Mouse (Mus musculus) heart, embryonic 16.5 days (tissue): ENCODE results near the gene Foxn3. TPM values are rescaled to one million over a fixed set of nuclear protein-coding genes. Genes with fewer than 3 reads are reported as not detected.

Experiments used
- ATAC-seq: fragments of 200-750 bp; cut with Nextera tagmentation; replicated peaks from 2 replicates; pipeline ENCODE4 v1.8.0; 2017; ENCODE audit warnings: moderate number of reproducible peaks; ENCODE audit not compliant: insufficient read depth, low FRiP score; ENCODE audit errors: extremely low read depth
- H3K27ac ChIP-seq: fragments of 300-500 bp; sonication (generic); 2 replicates; pipeline ENCODE4 v1.5.1; 2014; ENCODE audit warnings: mild to moderate bottlenecking, low read length, control low read depth, moderate library complexity
- H3K27me3 ChIP-seq: fragments of 300-500 bp; sonication (generic); 2 replicates; pipeline ENCODE4 v1.6.1; 2014; ENCODE audit warnings: low read length, mixed read lengths; ENCODE audit not compliant: control insufficient read depth, insufficient read depth
- H3K36me3 ChIP-seq: fragments of 300-500 bp; sonication (generic); 2 replicates; pipeline ENCODE4 v1.6.1; 2014; ENCODE audit not compliant: control insufficient read depth, insufficient read depth
- H3K4me1 ChIP-seq: fragments of 300-500 bp; sonication (generic); 2 replicates; pipeline ENCODE4 v1.6.1; 2014; ENCODE audit warnings: low read length, mixed read lengths; ENCODE audit not compliant: control insufficient read depth, insufficient read depth
- H3K4me2 ChIP-seq: fragments of 300-500 bp; sonication (generic); 2 replicates; pipeline ENCODE4 v1.6.1; 2014; ENCODE audit warnings: low read depth, mild to moderate bottlenecking, control low read depth, low read length
- H3K4me3 ChIP-seq: fragments of 300-500 bp; sonication (generic); 2 replicates; pipeline ENCODE4 v1.5.1; 2014; ENCODE audit warnings: mild to moderate bottlenecking, control low read depth, low read length
- H3K9ac ChIP-seq: fragments of 300-500 bp; sonication (generic); 2 replicates; pipeline ENCODE4 v1.6.1; 2014; ENCODE audit warnings: low read length, control low read depth
- H3K9me3 ChIP-seq: fragments of 300-500 bp; sonication (generic); replicated peaks from 2 replicates; pipeline ENCODE4 v1.6.1; 2016; ENCODE audit warnings: low read length; ENCODE audit not compliant: control insufficient read depth
- WGBS: fragments of 180-500 bp; shearing (Covaris S2); extraction: QIAGEN DNeasy Blood & Tissue Kit; methylation state at CpG from one replicate; pipeline ENCODE4 v1.1.7; 2014; 5-methylcytosine and 5-hydroxymethylcytosine counted together
- polyA plus RNA-seq: library from polyadenylated mRNA; unstranded; fragments of >200 nt; fragmentation: Nextera tagmentation; extraction: Ambion mirVana; gene quantifications from 2 replicates; pipeline ENCODE4 v1.2.1, GENCODE M21; 2015

Gene Foxn3
- polyA plus RNA-seq, 1 experiment from 2014 or later = 52.1 TPM

- ATAC-seq = peak; percentile 58; the same call in 1 of the 2 replicates
- no peaks in the 10 kb centered on the region for H3K9me3 ChIP-seq
- H3K4me1 ChIP-seq = peaks cover 16% of the 10 kb centered on the region
- H3K4me3 ChIP-seq = no peak overlapping the region
- H3K27me3 ChIP-seq = no peaks in the 10 kb centered on the region
- H3K9ac ChIP-seq = no peak overlapping the region
- WGBS = 52% methylated on average over 8 of the region's 8 CpGs
- no peak overlapping the region; the same call in 1 of the 2 replicates for H3K4me2 ChIP-seq
- H3K27ac ChIP-seq = no peak overlapping the region
- no peaks in the 10 kb centered on the region for H3K36me3 ChIP-seq
These were observed 38.0 kb upstream of the Foxn3 start for GRCm38 (mm10) chr12:99601392-99601791.

- Histone ChIP-seq H3K9ac (no peak overlapping the region), H3K4me1 (peaks cover 16% of the 10 kb centered on the region), H3K9me3 (no peaks in the 10 kb centered on the region), H3K27me3 (no peaks in the 10 kb centered on the region), H3K4me2 (peak overlapping the region; percentile 40), H3K4me3 (no peak overlapping the region), H3K36me3 (no peaks in the 10 kb centered on the region), H3K27ac (no peak overlapping the region)
- ATAC-seq = no peak
- WGBS = 41% methylated on average over 7 of the region's 7 CpGs
These were observed 36.2 kb upstream of the Foxn3 start for GRCm38 (mm10) chr12:99599606-99600005.

- H3K36me3 ChIP-seq = no peaks in the 10 kb centered on the region
- H3K9ac ChIP-seq = no peak overlapping the region
- no peak for ATAC-seq
- no peak overlapping the region for H3K4me2 ChIP-seq
- 84% methylated on average over 2 of the region's 2 CpGs for WGBS
- no peak overlapping the region for H3K27ac ChIP-seq
- H3K4me1 ChIP-seq = peaks cover 12% of the 10 kb centered on the region
- no peaks in the 10 kb centered on the region for H3K9me3 ChIP-seq
- H3K4me3 ChIP-seq = no peak overlapping the region
- H3K27me3 ChIP-seq = no peaks in the 10 kb centered on the region
These were observed 33.0 kb upstream of the Foxn3 start for GRCm38 (mm10) chr12:99596397-99596796.

- H3K27me3 ChIP-seq = no peaks in the 10 kb centered on the region
- H3K4me1 ChIP-seq = no peaks in the 10 kb centered on the region
- H3K9me3 ChIP-seq = no peaks in the 10 kb centered on the region
- H3K36me3 ChIP-seq = no peaks in the 10 kb centered on the region
- no peak for ATAC-seq
- no peak overlapping the region for H3K4me3 ChIP-seq
- 68% methylated on average over 3 of the region's 3 CpGs for WGBS
- no peak overlapping the region for H3K4me2 ChIP-seq
- no peak overlapping the region for H3K9ac ChIP-seq
- no peak overlapping the region for H3K27ac ChIP-seq
These were observed 24.0 kb upstream of the Foxn3 start for GRCm38 (mm10) chr12:99587338-99587737.

GRCm38 (mm10) chr12:99579989-99580388, 16.6 kb upstream of the Foxn3 start:
- no peak overlapping the region for H3K9ac ChIP-seq
- no peaks in the 10 kb centered on the region for H3K27me3 ChIP-seq
- ATAC-seq = no peak
- H3K9me3 ChIP-seq = 0 out of 2 replicates have a peak, but pooled peaks cover 2% of the 10 kb centered on the region
- H3K4me2 ChIP-seq = no peak overlapping the region
- H3K4me3 ChIP-seq = no peak overlapping the region
- 33% methylated on average over 4 of the region's 4 CpGs for WGBS
- no peaks in the 10 kb centered on the region for H3K4me1 ChIP-seq
- H3K36me3 ChIP-seq = no peaks in the 10 kb centered on the region
- H3K27ac ChIP-seq = no peak overlapping the region

GRCm38 (mm10) chr12:99576682-99577081, 13.3 kb upstream of the Foxn3 start:
- Histone ChIP-seq H3K27me3 (no peaks in the 10 kb centered on the region), H3K36me3 (no peaks in the 10 kb centered on the region), H3K9me3 (0 out of 2 replicates have a peak, but pooled peaks cover 2% of the 10 kb centered on the region), H3K27ac (no peak overlapping the region), H3K4me2 (no peak overlapping the region), H3K4me1 (no peaks in the 10 kb centered on the region), H3K9ac (no peak overlapping the region), H3K4me3 (no peak overlapping the region)
- 62% methylated on average over 6 of the region's 6 CpGs for WGBS
- no peak for ATAC-seq

GRCm38 (mm10) chr12:99574299-99574698, 10.9 kb upstream of the Foxn3 start:
- H3K4me3 ChIP-seq = no peak overlapping the region
- H3K27ac ChIP-seq = no peak overlapping the region

GRCm38 (mm10) chr12:99573036-99573435, 9.7 kb upstream of the Foxn3 start:
- Histone ChIP-seq H3K9ac (no peak overlapping the region), H3K9me3 (no peaks in the 10 kb centered on the region), H3K27ac (no peak overlapping the region), H3K4me3 (no peak overlapping the region), H3K36me3 (no peaks in the 10 kb centered on the region), H3K27me3 (no peaks in the 10 kb centered on the region), H3K4me2 (no peak overlapping the region), H3K4me1 (peaks cover 5% of the 10 kb centered on the region; the same call in 1 of the 2 replicates)
- ATAC-seq = no peak
- WGBS = 89% methylated on average over 6 of the region's 6 CpGs

More at GRCm38 (mm10) chr12:99574299-99574698, 10.9 kb upstream of the Foxn3 start:
- Histone ChIP-seq H3K9ac (no peak overlapping the region), H3K4me1 (peaks cover 5% of the 10 kb centered on the region; the same call in 1 of the 2 replicates), H3K9me3 (no peaks in the 10 kb centered on the region), H3K4me2 (peak overlapping the region; percentile 16; the same call in 1 of the 2 replicates), H3K27me3 (no peaks in the 10 kb centered on the region), H3K36me3 (no peaks in the 10 kb centered on the region)
- ATAC-seq = no peak
- WGBS = 50% methylated on average over 13 of the region's 13 CpGs

GRCm38 (mm10) chr12:99571999-99572398, 8.6 kb upstream of the Foxn3 start:
- H3K27me3 ChIP-seq = no peaks in the 10 kb centered on the region
- H3K27ac ChIP-seq = no peak overlapping the region
- no peak overlapping the region for H3K9ac ChIP-seq
- H3K4me1 ChIP-seq = peaks cover 5% of the 10 kb centered on the region; the same call in 1 of the 2 replicates
- WGBS = 88% methylated on average over 8 of the region's 8 CpGs
- no peak overlapping the region for H3K4me2 ChIP-seq
- no peak for ATAC-seq
- H3K4me3 ChIP-seq = no peak overlapping the region
- H3K9me3 ChIP-seq = no peaks in the 10 kb centered on the region
- no peaks in the 10 kb centered on the region for H3K36me3 ChIP-seq
